Mouse (Mus musculus): ENCODE measurements around the gene Faf1.

GRCm38 (mm10) chr4:109963570-109964279 lies 287.3 kb downstream of the Faf1 start:
- TF ChIP-seq GATA1 (IDR thresholded peaks at IDR 0.05; ENCODE audit: borderline replicate concordance, low read length) (no peak), FLI1 (IDR thresholded peaks at IDR 0.05; ENCODE audit: low read length) (no peak)

Data from megakaryocyte, embryonic 14.5 days (primary cell).